In genomic region chr2:148085126-148085525, GRCm38 (mm10) we compare ENCODE assay signal across 29 mouse cellular contexts. TPM values are rescaled to one million over a fixed set of nuclear protein-coding genes. Genes with fewer than 3 reads are reported as not detected.
DNase-seq lines count a peak whose midpoint lies in the region; ATAC-seq lines count a peak whose summit lies in the region.
"Had no signal": no experiment of that assay in that cellular context is flagged by ENCODE, and none has a peak within 500 bp of the region (broad histone marks: within the 10 kb centered on the region; RNA-seq: fewer than 3 reads in every experiment).

No protein-coding gene starts in this region.

- H3K4me1 ChIP-seq in forebrain, embryonic 13.5 days = no peaks in the 10 kb centered on the region
- H3K4me1 ChIP-seq in forebrain, embryonic 10.5 days = no peaks in the 10 kb centered on the region
- H3K4me1 ChIP-seq in hindbrain, embryonic 13.5 days (replicated peaks) = no peaks in the 10 kb centered on the region
- no peaks in the 10 kb centered on the region for H3K4me1 ChIP-seq in hindbrain, embryonic 14.5 days (replicated peaks; ENCODE audit: control insufficient read depth, insufficient read depth, low read length)
- no peaks in the 10 kb centered on the region for H3K4me1 ChIP-seq in neural tube, embryonic 15.5 days
- H3K4me1 ChIP-seq: heart, embryonic 10.5 days; hindbrain, embryonic 15.5 days; intestine, embryonic 15.5 days had no signal

- 73% methylated on average over 4 of the region's 4 CpGs for WGBS in forebrain, embryonic 13.5 days
- 84% methylated on average over 4 of the region's 4 CpGs for WGBS in forebrain, embryonic 10.5 days
- 63% methylated on average over 4 of the region's 4 CpGs for WGBS in hindbrain, embryonic 13.5 days
- WGBS in hindbrain, embryonic 14.5 days = 61% methylated on average over 4 of the region's 4 CpGs
- 74% methylated on average over 4 of the region's 4 CpGs for WGBS in neural tube, embryonic 15.5 days

- peak; percentile 61 for ATAC-seq in forebrain, embryonic 13.5 days
- 0 out of 2 replicates have a peak, but pooled peaks have one; percentile 28 for ATAC-seq in hindbrain, embryonic 13.5 days (ENCODE audit: low FRiP score)
- no peak for ATAC-seq in hindbrain, embryonic 14.5 days (ENCODE audit: low FRiP score)
- ATAC-seq in neural tube, embryonic 15.5 days (ENCODE audit: low FRiP score) = 0 out of 2 replicates have a peak, but pooled peaks have one; percentile 28
- ATAC-seq: intestine, embryonic 15.5 days; Patski had no signal

- no peaks in the 10 kb centered on the region for H3K27me3 ChIP-seq in forebrain, embryonic 13.5 days
- no peaks in the 10 kb centered on the region for H3K27me3 ChIP-seq in forebrain, embryonic 10.5 days (ENCODE audit: poor library complexity, severe bottlenecking)
- peaks cover 6% of the 10 kb centered on the region; the same call in 1 of the 2 replicates for H3K27me3 ChIP-seq in hindbrain, embryonic 13.5 days
- H3K27me3 ChIP-seq in hindbrain, embryonic 14.5 days (ENCODE audit: control insufficient read depth, insufficient read depth, low read length) = no peaks in the 10 kb centered on the region
- no peaks in the 10 kb centered on the region for H3K27me3 ChIP-seq in neural tube, embryonic 15.5 days (replicated peaks)
- H3K27me3 ChIP-seq: hindbrain, embryonic 15.5 days; intestine, embryonic 15.5 days had no signal

- H3K27ac ChIP-seq in forebrain, embryonic 13.5 days = no peak overlapping the region
- no peak overlapping the region for H3K27ac ChIP-seq in forebrain, embryonic 10.5 days
- no peak overlapping the region for H3K27ac ChIP-seq in hindbrain, embryonic 13.5 days
- no peak overlapping the region for H3K27ac ChIP-seq in hindbrain, embryonic 14.5 days
- H3K27ac ChIP-seq in neural tube, embryonic 15.5 days (replicated peaks) = no peak overlapping the region
- H3K27ac ChIP-seq: heart, adult 2 months; heart, embryonic 10.5 days; heart, embryonic 13.5 days; hindbrain, embryonic 15.5 days; intestine, embryonic 15.5 days had no signal

- H3K9me3 ChIP-seq in forebrain, embryonic 13.5 days (replicated peaks) = no peaks in the 10 kb centered on the region
- H3K9me3 ChIP-seq in forebrain, embryonic 10.5 days = no peaks in the 10 kb centered on the region
- H3K9me3 ChIP-seq in hindbrain, embryonic 13.5 days = no peaks in the 10 kb centered on the region
- H3K9me3 ChIP-seq in hindbrain, embryonic 14.5 days (ENCODE audit: control insufficient read depth, low read length) = no peaks in the 10 kb centered on the region
- no peaks in the 10 kb centered on the region for H3K9me3 ChIP-seq in neural tube, embryonic 15.5 days (replicated peaks)
- H3K9me3 ChIP-seq: heart, embryonic 10.5 days; heart, embryonic 13.5 days; hindbrain, embryonic 15.5 days; intestine, embryonic 15.5 days had no signal

- no peak overlapping the region for H3K9ac ChIP-seq in forebrain, embryonic 13.5 days
- H3K9ac ChIP-seq in hindbrain, embryonic 13.5 days = no peak overlapping the region
- H3K9ac ChIP-seq in hindbrain, embryonic 14.5 days = no peak overlapping the region
- H3K9ac ChIP-seq in neural tube, embryonic 15.5 days (replicated peaks) = no peak overlapping the region
- H3K9ac ChIP-seq: heart, embryonic 13.5 days; hindbrain, embryonic 15.5 days; intestine, embryonic 15.5 days had no signal

- H3K4me2 ChIP-seq in forebrain, embryonic 13.5 days = no peak overlapping the region
- H3K4me2 ChIP-seq in hindbrain, embryonic 13.5 days = no peak overlapping the region
- no peak overlapping the region for H3K4me2 ChIP-seq in hindbrain, embryonic 14.5 days (replicated peaks)
- H3K4me2 ChIP-seq in neural tube, embryonic 15.5 days = no peak overlapping the region
- H3K4me2 ChIP-seq: heart, embryonic 13.5 days; hindbrain, embryonic 15.5 days; intestine, embryonic 15.5 days had no signal

- DNase-seq in forebrain, embryonic 10.5 days (ENCODE audit: extremely low spot score, low spot score) = no peak
- no peak for DNase-seq in hindbrain, embryonic 14.5 days (ENCODE audit: low spot score)
- no peak for DNase-seq in neural tube, embryonic 10.5 days (ENCODE audit: extremely low spot score, low spot score)
- no peak for DNase-seq in gastrocnemius, adult 18-20 months (ENCODE audit: low spot score)
- DNase-seq: adrenal gland, postnatal 10 days; adrenal gland, postnatal 36 days; B cell, adult 2 months; cerebellum, adult 11 months; cerebellum, adult 2 months; cerebellum, adult 9-11 months; gastrocnemius, postnatal 10 days; gastrocnemius, postnatal 36 days; heart, adult 2 months; kidney, adult 11 months; kidney, adult 8-10 months had no signal

- no peaks in the 10 kb centered on the region for H3K36me3 ChIP-seq in forebrain, embryonic 13.5 days (ENCODE audit: poor library complexity, severe bottlenecking)
- no peaks in the 10 kb centered on the region for H3K36me3 ChIP-seq in forebrain, embryonic 10.5 days (replicated peaks)
- no peaks in the 10 kb centered on the region for H3K36me3 ChIP-seq in hindbrain, embryonic 13.5 days
- no peaks in the 10 kb centered on the region for H3K36me3 ChIP-seq in hindbrain, embryonic 14.5 days (replicated peaks; ENCODE audit: control insufficient read depth, insufficient read depth)
- no peaks in the 10 kb centered on the region for H3K36me3 ChIP-seq in neural tube, embryonic 15.5 days
- H3K36me3 ChIP-seq: G1E; heart, embryonic 10.5 days; heart, embryonic 13.5 days; hindbrain, embryonic 15.5 days; intestine, embryonic 15.5 days had no signal

- no peak overlapping the region for H3K4me3 ChIP-seq in forebrain, embryonic 13.5 days
- no peak overlapping the region for H3K4me3 ChIP-seq in forebrain, embryonic 10.5 days
- no peak overlapping the region for H3K4me3 ChIP-seq in hindbrain, embryonic 13.5 days
- no peak overlapping the region for H3K4me3 ChIP-seq in hindbrain, embryonic 14.5 days (replicated peaks; ENCODE audit: low read length)
- no peak overlapping the region for H3K4me3 ChIP-seq in neural tube, embryonic 15.5 days (replicated peaks)
- H3K4me3 ChIP-seq: heart, adult 2 months; heart, embryonic 10.5 days; heart, embryonic 13.5 days; hindbrain, embryonic 15.5 days; intestine, embryonic 15.5 days had no signal

RNA-seq across cellular contexts. Expression of gene Foxa2, which starts 38.4 kb away (rescaled TPM):
- 0.13 and 0.19 TPM in 2 replicates for polyA plus RNA-seq in forebrain, embryonic 13.5 days (2015; fragmentation: Nextera tagmentation; extraction: Ambion mirVana)
- polyA plus RNA-seq in forebrain, embryonic 10.5 days (2016; fragmentation: Nextera tagmentation; extraction: Ambion mirVana) = 0.17 and 0.67 TPM in 2 replicates
- polyA plus RNA-seq in hindbrain, embryonic 13.5 days (2015; fragmentation: Nextera tagmentation; extraction: Ambion mirVana) = 1.7 and 2.1 TPM in 2 replicates
- polyA plus RNA-seq in hindbrain, embryonic 14.5 days (2014; fragmentation: Nextera tagmentation; extraction: Ambion mirVana) = 2.1 and 2.2 TPM in 2 replicates
- 1.3 and 2.2 TPM in 2 replicates for polyA plus RNA-seq in neural tube, embryonic 15.5 days (2015; fragmentation: Nextera tagmentation; extraction: Ambion mirVana)
- not detected for total RNA-seq in gastrocnemius, adult 18-20 months (2021)
- total RNA-seq: adrenal gland, adult 18-20 months; adrenal gland, postnatal 36 days; CH12.LX; gastrocnemius, postnatal 10 days; gastrocnemius, postnatal 36 days; granulocyte monocyte progenitor cell, adult 5-6 weeks; heart, adult 2 months; heart, postnatal 25 days; hematopoietic stem cell, adult 5-6 weeks had no signal
- polyA plus RNA-seq: cerebellum, adult 2 months; G1E had no signal
